ENCODE assay signal across 17 mouse cellular contexts in genomic region chr3:90560008-90560628, GRCm38 (mm10). TPM values are rescaled to one million over a fixed set of nuclear protein-coding genes. Genes with fewer than 3 reads are reported as not detected.
"Had no signal": no experiment of that assay in that cellular context is flagged by ENCODE, and none has a peak within 500 bp of the region (broad histone marks: within the 10 kb centered on the region; RNA-seq: fewer than 3 reads in every experiment).

Gene S100a3 (plus strand): TSS chr3:90560578.

- H3K27ac ChIP-seq: layer of hippocampus, adult 2 months; liver, embryonic 14.5 days; midbrain, embryonic 10.5 days; midbrain, embryonic 15.5 days; neural tube, embryonic 12.5 days had no signal

- ATAC-seq: lung, postnatal 0 days; midbrain, embryonic 15.5 days had no signal

- H3K4me2 ChIP-seq: midbrain, embryonic 15.5 days; neural tube, embryonic 12.5 days had no signal

- DNase-seq: kidney, postnatal 10 days; kidney, postnatal 4 days; left cerebral cortex, postnatal 4 days; lung, adult 2 months; lung, postnatal 4 days; thymus, adult 18-20 months; thymus, postnatal 36 days had no signal

- H3K4me3 ChIP-seq: layer of hippocampus, adult 2 months; midbrain, embryonic 10.5 days; midbrain, embryonic 15.5 days; neural tube, embryonic 12.5 days had no signal

- H3K4me1 ChIP-seq: midbrain, embryonic 15.5 days; neural tube, embryonic 12.5 days had no signal

- H3K9me3 ChIP-seq: midbrain, embryonic 10.5 days; midbrain, embryonic 15.5 days; neural tube, embryonic 12.5 days had no signal

- H3K36me3 ChIP-seq: midbrain, embryonic 10.5 days; midbrain, embryonic 15.5 days; neural tube, embryonic 12.5 days had no signal

- H3K27me3 ChIP-seq: midbrain, embryonic 15.5 days; neural tube, embryonic 12.5 days had no signal

- H3K9ac ChIP-seq: liver, embryonic 14.5 days; midbrain, embryonic 15.5 days; neural tube, embryonic 12.5 days had no signal

RNA-seq across cellular contexts. Expression of gene S100a3, which starts in this region (rescaled TPM):
- total RNA-seq: liver, adult 2 months; megakaryocyte, adult 5-6 weeks; monocyte, adult 5-6 weeks had no signal
- polyA plus RNA-seq: kidney, embryonic 14.5 days; liver, adult 2 months; midbrain, embryonic 10.5 days; midbrain, embryonic 15.5 days; neural tube, embryonic 12.5 days had no signal
